In the genomic region with DNA sequence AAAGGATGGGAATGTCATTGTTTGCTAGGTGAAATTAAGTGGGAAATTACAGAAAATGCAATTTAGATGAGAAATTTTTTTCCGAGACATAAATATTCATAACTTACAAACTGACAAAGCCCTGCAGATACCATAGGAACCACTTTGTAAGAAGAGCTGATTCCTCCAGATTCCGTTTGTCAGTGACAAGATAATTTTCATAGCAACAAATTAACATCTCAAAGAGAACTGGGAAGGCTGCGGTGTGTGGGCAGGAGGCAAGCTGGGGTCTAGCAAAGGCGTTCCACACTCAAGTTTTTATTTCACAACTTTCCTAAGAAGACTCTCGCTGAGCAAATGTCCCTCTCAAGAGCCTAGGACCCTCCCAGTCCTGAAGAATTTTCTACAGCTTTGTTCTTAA, we compare ENCODE assay signal across 28 mouse cellular contexts.
DNase-seq lines count a peak whose midpoint lies in the region; ATAC-seq and TF ChIP-seq lines count a peak whose summit lies in the region.
"Had no signal": no experiment of that assay in that cellular context is flagged by ENCODE, and none has a peak within 500 bp of the region (broad histone marks: within the 10 kb centered on the region; RNA-seq: fewer than 3 reads in every experiment).

No protein-coding gene starts in this region.

- DNase-seq in forebrain, embryonic 14.5 days (ENCODE audit: low spot score): peak; percentile 25
- DNase-seq in layer of hippocampus, adult 2 months (ENCODE audit: low spot score in 2 of 2): peak in 1 of 2 experiments; percentile 58
- no peak for DNase-seq in layer of hippocampus, adult 9-10 months (ENCODE audit: low spot score)
- DNase-seq in right cerebral cortex, adult 2 months (ENCODE audit: low spot score in 2 of 2): peak; percentile 39 to 46
- no peak for DNase-seq in right cerebral cortex, postnatal 4 days
- peak; percentile 39 to 64 for DNase-seq in left cerebral cortex, adult 9 months (ENCODE audit: low spot score in 2 of 2)
- DNase-seq in cerebellum, adult 9-11 months: no peak
- DNase-seq: adrenal gland, postnatal 10 days; cerebellum, adult 18-20 months; cerebellum, postnatal 14 days; heart, adult 2 months; heart, postnatal 4 days; kidney, adult 9 months; kidney, postnatal 14 days; lung, embryonic 14.5 days; lung, postnatal 14 days; thymus, adult 18-20 months; thymus, postnatal 25 days had no signal

- no peak overlapping the region for H3K9ac ChIP-seq in forebrain, embryonic 14.5 days (ENCODE audit: low read length)
- no peak overlapping the region for H3K9ac ChIP-seq in forebrain, embryonic 12.5 days
- H3K9ac ChIP-seq: heart, embryonic 12.5 days; hindbrain, embryonic 13.5 days; limb, embryonic 12.5 days; liver, embryonic 15.5 days; lung, embryonic 14.5 days had no signal

- no peak for TF ChIP-seq CTCF in layer of hippocampus, adult 2 months (conservative IDR thresholded peaks at IDR 0.05)

- H3K27ac ChIP-seq in forebrain, embryonic 14.5 days (ENCODE audit: low read depth, low read length): 0 out of 2 replicates have a peak overlapping the region, but pooled peaks have one; percentile 17
- no peak overlapping the region for H3K27ac ChIP-seq in forebrain, embryonic 12.5 days
- peak overlapping the region; percentile 64; the same call in 1 of the 2 replicates for H3K27ac ChIP-seq in layer of hippocampus, adult 2 months
- H3K27ac ChIP-seq: heart, adult 2 months; hindbrain, embryonic 13.5 days; limb, embryonic 12.5 days; liver, embryonic 15.5 days; stomach, postnatal 0 days had no signal

- no peaks in the 10 kb centered on the region for H3K9me3 ChIP-seq in forebrain, embryonic 14.5 days (replicated peaks; ENCODE audit: control insufficient read depth, low read length)
- H3K9me3 ChIP-seq in forebrain, embryonic 12.5 days: no peaks in the 10 kb centered on the region
- H3K9me3 ChIP-seq: heart, embryonic 12.5 days; hindbrain, embryonic 13.5 days; limb, embryonic 12.5 days; liver, embryonic 15.5 days had no signal

- 72% methylated on average over 5 of the region's 5 CpGs for WGBS in forebrain, embryonic 14.5 days
- 66% methylated on average over 5 of the region's 5 CpGs for WGBS in forebrain, embryonic 12.5 days

- no peaks in the 10 kb centered on the region for H3K27me3 ChIP-seq in forebrain, embryonic 14.5 days (replicated peaks; ENCODE audit: control insufficient read depth, insufficient read depth, low read length)
- H3K27me3 ChIP-seq in forebrain, embryonic 12.5 days: no peaks in the 10 kb centered on the region
- H3K27me3 ChIP-seq: heart, embryonic 12.5 days; hindbrain, embryonic 13.5 days; limb, embryonic 12.5 days; liver, embryonic 15.5 days had no signal

- H3K36me3 ChIP-seq in forebrain, embryonic 14.5 days (ENCODE audit: control insufficient read depth, insufficient read depth, low read length): no peaks in the 10 kb centered on the region
- no peaks in the 10 kb centered on the region for H3K36me3 ChIP-seq in forebrain, embryonic 12.5 days (replicated peaks)
- H3K36me3 ChIP-seq: G1E; heart, embryonic 12.5 days; hindbrain, embryonic 13.5 days; limb, embryonic 12.5 days; liver, embryonic 15.5 days had no signal

- no peak overlapping the region for H3K4me3 ChIP-seq in forebrain, embryonic 14.5 days (ENCODE audit: low read depth, low read length)
- H3K4me3 ChIP-seq in forebrain, embryonic 12.5 days (replicated peaks): no peak overlapping the region
- no peak overlapping the region for H3K4me3 ChIP-seq in layer of hippocampus, adult 2 months
- H3K4me3 ChIP-seq: erythroblast, embryonic 14.5 days; heart, adult 2 months; heart, embryonic 12.5 days; hindbrain, embryonic 13.5 days; limb, embryonic 12.5 days; liver, embryonic 15.5 days had no signal

- no peak for ATAC-seq in forebrain, embryonic 14.5 days
- no peak for ATAC-seq in forebrain, embryonic 12.5 days (ENCODE audit: low FRiP score)
- ATAC-seq: intestine, postnatal 0 days; midbrain, embryonic 16.5 days had no signal

- no peak overlapping the region for H3K4me2 ChIP-seq in forebrain, embryonic 14.5 days (ENCODE audit: low read length)
- H3K4me2 ChIP-seq in forebrain, embryonic 12.5 days: no peak overlapping the region
- H3K4me2 ChIP-seq: heart, embryonic 12.5 days; hindbrain, embryonic 13.5 days; limb, embryonic 12.5 days; liver, embryonic 15.5 days; lung, embryonic 14.5 days had no signal

- H3K4me1 ChIP-seq in forebrain, embryonic 14.5 days (ENCODE audit: control insufficient read depth, insufficient read depth, low read length): no peaks in the 10 kb centered on the region
- peaks cover 10% of the 10 kb centered on the region for H3K4me1 ChIP-seq in forebrain, embryonic 12.5 days
- H3K4me1 ChIP-seq: heart, embryonic 12.5 days; limb, embryonic 12.5 days; liver, embryonic 15.5 days had no signal

Comparison
In these comparisons a context has a peak if more than half of its experiments do, and no peak if none do; other contexts are left out.
1. DNase-seq: peak in forebrain, embryonic 14.5 days (single experiment), right cerebral cortex, adult 2 months (2 of 2) and left cerebral cortex, adult 9 months (2 of 2); none in layer of hippocampus, adult 9-10 months (single experiment), right cerebral cortex, postnatal 4 days (single experiment) and cerebellum, adult 9-11 months (single experiment).